Comparison of ENCODE assay signal across 11 mouse cellular contexts in the genomic region with DNA sequence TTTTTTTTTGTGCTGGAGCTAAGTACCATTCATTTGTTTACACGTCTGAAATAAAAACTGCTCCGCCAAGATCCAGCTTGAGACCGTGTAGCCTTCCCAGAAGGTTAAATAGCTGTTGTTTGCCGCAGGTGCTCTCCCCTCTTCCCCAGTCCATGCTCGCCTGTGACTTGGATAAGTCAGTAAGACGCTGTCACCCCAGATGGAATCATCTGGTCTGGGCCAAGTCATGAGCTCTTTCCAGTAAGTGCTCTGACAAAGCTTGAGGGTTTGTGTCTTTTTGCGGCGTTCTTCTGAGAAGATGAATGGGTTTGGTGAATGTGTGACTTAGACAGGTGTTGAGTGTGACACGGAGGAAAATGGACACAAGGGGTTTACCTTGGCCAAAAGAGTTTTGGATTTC.
DNase-seq lines count a peak whose midpoint lies in the region; ATAC-seq lines count a peak whose summit lies in the region.
"Had no signal": no experiment of that assay in that cellular context is flagged by ENCODE, and none has a peak within 500 bp of the region (broad histone marks: within the 10 kb centered on the region; RNA-seq: fewer than 3 reads in every experiment).

No protein-coding gene starts in this region.

- H3K9ac ChIP-seq in heart, embryonic 14.5 days (ENCODE audit: low read length): peak overlapping the region; percentile 77
- peak overlapping the region; percentile 75 for H3K9ac ChIP-seq in hindbrain, embryonic 12.5 days
- peak overlapping the region; percentile 61 for H3K9ac ChIP-seq in midbrain, embryonic 12.5 days (replicated peaks)

- no peak for ATAC-seq in heart, embryonic 14.5 days (ENCODE audit: insufficient number of reproducible peaks, insufficient read depth, low FRiP score, low read depth)
- no peak for ATAC-seq in hindbrain, embryonic 12.5 days (ENCODE audit: low FRiP score)
- ATAC-seq in midbrain, embryonic 12.5 days (ENCODE audit: low FRiP score, low read depth): no peak

- peak overlapping the region; percentile 85 for H3K4me2 ChIP-seq in heart, embryonic 14.5 days (ENCODE audit: low read length)
- H3K4me2 ChIP-seq in hindbrain, embryonic 12.5 days (replicated peaks): peak overlapping the region; percentile 80
- H3K4me2 ChIP-seq in midbrain, embryonic 12.5 days (replicated peaks): peak overlapping the region; percentile 69

- H3K36me3 ChIP-seq in heart, embryonic 14.5 days (ENCODE audit: control insufficient read depth, insufficient read depth, low read length): no peaks in the 10 kb centered on the region
- H3K36me3 ChIP-seq in embryonic facial prominence, embryonic 10.5 days (replicated peaks): no peaks in the 10 kb centered on the region
- no peaks in the 10 kb centered on the region for H3K36me3 ChIP-seq in hindbrain, embryonic 12.5 days
- H3K36me3 ChIP-seq in midbrain, embryonic 12.5 days: no peaks in the 10 kb centered on the region

- no peaks in the 10 kb centered on the region for H3K9me3 ChIP-seq in heart, embryonic 14.5 days (ENCODE audit: control insufficient read depth, low read length)
- H3K9me3 ChIP-seq in embryonic facial prominence, embryonic 10.5 days: no peaks in the 10 kb centered on the region
- no peaks in the 10 kb centered on the region for H3K9me3 ChIP-seq in hindbrain, embryonic 12.5 days (replicated peaks)
- H3K9me3 ChIP-seq in midbrain, embryonic 12.5 days: no peaks in the 10 kb centered on the region
- H3K9me3 ChIP-seq: megakaryocyte, embryonic 14.5 days had no signal

- H3K4me3 ChIP-seq in heart, embryonic 14.5 days (ENCODE audit: control insufficient read depth in 1 of 2, insufficient read depth in 1 of 2, low read depth in 1 of 2, low read length in 2 of 2): peak overlapping the region; percentile 55 to 63
- H3K4me3 ChIP-seq in embryonic facial prominence, embryonic 10.5 days: peak overlapping the region; percentile 66
- H3K4me3 ChIP-seq in hindbrain, embryonic 12.5 days: peak overlapping the region; percentile 49
- peak overlapping the region; percentile 50 for H3K4me3 ChIP-seq in midbrain, embryonic 12.5 days
- H3K4me3 ChIP-seq: megakaryocyte, embryonic 14.5 days had no signal

- no peaks in the 10 kb centered on the region for H3K27me3 ChIP-seq in heart, embryonic 14.5 days (ENCODE audit: control insufficient read depth, insufficient read depth, low read length)
- H3K27me3 ChIP-seq in embryonic facial prominence, embryonic 10.5 days (replicated peaks; ENCODE audit: low read depth, poor library complexity, severe bottlenecking): no peaks in the 10 kb centered on the region
- no peaks in the 10 kb centered on the region for H3K27me3 ChIP-seq in hindbrain, embryonic 12.5 days
- peaks cover 13% of the 10 kb centered on the region for H3K27me3 ChIP-seq in midbrain, embryonic 12.5 days

- no peak for DNase-seq in heart, adult 8-10 months (ENCODE audit: low spot score)
- DNase-seq in embryonic facial prominence, embryonic 10.5 days (ENCODE audit: low spot score): no peak
- DNase-seq in B cell, adult 2 months: no peak
- DNase-seq in urinary bladder, postnatal 36 days (ENCODE audit: low spot score in 2 of 2): no peak
- DNase-seq in frontal cortex, postnatal 25 days (ENCODE audit: low spot score in 2 of 2): no peak
- DNase-seq: gastrocnemius, postnatal 36 days; spleen, adult 18-20 months had no signal

- no peak overlapping the region for H3K27ac ChIP-seq in heart, embryonic 14.5 days (replicated peaks in 1 of 2; ENCODE audit: control insufficient read depth in 1 of 2, insufficient read depth in 1 of 2, low read depth in 2 of 2, low read length in 2 of 2)
- peak overlapping the region; percentile 89 for H3K27ac ChIP-seq in embryonic facial prominence, embryonic 10.5 days (replicated peaks)
- H3K27ac ChIP-seq in hindbrain, embryonic 12.5 days: peak overlapping the region; percentile 52; the same call in 1 of the 2 replicates
- H3K27ac ChIP-seq in midbrain, embryonic 12.5 days (replicated peaks): no peak overlapping the region

- WGBS in heart, embryonic 14.5 days: 42% methylated on average over 9 of the region's 9 CpGs
- WGBS in embryonic facial prominence, embryonic 10.5 days: 38% methylated on average over 9 of the region's 9 CpGs
- WGBS in hindbrain, embryonic 12.5 days: 20% methylated on average over 9 of the region's 9 CpGs
- WGBS in midbrain, embryonic 12.5 days: 17% methylated on average over 9 of the region's 9 CpGs

- H3K4me1 ChIP-seq in heart, embryonic 14.5 days (ENCODE audit: control insufficient read depth in 2 of 2, insufficient read depth in 2 of 2, low read length in 2 of 2): peaks cover 8 to 31% of the 10 kb centered on the region in 2 experiments
- peaks cover 59% of the 10 kb centered on the region for H3K4me1 ChIP-seq in embryonic facial prominence, embryonic 10.5 days
- H3K4me1 ChIP-seq in hindbrain, embryonic 12.5 days: peaks cover 51% of the 10 kb centered on the region
- H3K4me1 ChIP-seq in midbrain, embryonic 12.5 days: peaks cover 40% of the 10 kb centered on the region

Comparison
In these comparisons a context has a peak if more than half of its experiments do, and no peak if none do; other contexts are left out.
1. H3K27ac ChIP-seq: peak in embryonic facial prominence, embryonic 10.5 days (single experiment) and hindbrain, embryonic 12.5 days (single experiment); none in heart, embryonic 14.5 days (0 of 2) and midbrain, embryonic 12.5 days (single experiment).
2. Peak in every context shown above with its lines, with median percentiles within 50 percentile points of each other: H3K4me2 ChIP-seq, H3K4me3 ChIP-seq and H3K9ac ChIP-seq.